Mouse (Mus musculus): Measurements from ENCODE around the gene Acot7. TPM values are rescaled to one million over a fixed set of nuclear protein-coding genes. Genes with fewer than 3 reads are reported as not detected.

The Acot7 gene
- polyA plus RNA-seq, 1 experiment from 2014 or later = 11.9 TPM

GRCm38 (mm10) chr4:152202905-152203304, 25.0 kb downstream of the Acot7 start:
- H3K9ac ChIP-seq (ENCODE audit: low read depth, low read length) = no peak overlapping the region
- no peak for ATAC-seq (ENCODE audit: low read depth)
- H3K9me3 ChIP-seq (replicated peaks; ENCODE audit: control insufficient read depth, low read length) = no peaks in the 10 kb centered on the region
- H3K4me3 ChIP-seq (ENCODE audit: low read depth, low read length) = no peak overlapping the region
- no peak overlapping the region for H3K4me2 ChIP-seq (ENCODE audit: low read depth, low read length)
- 70% methylated on average over 3 of the region's 3 CpGs for WGBS (ENCODE audit: insufficient replicate concordance)
- no peaks in the 10 kb centered on the region for H3K27me3 ChIP-seq (ENCODE audit: control insufficient read depth, insufficient read depth, low read depth, low read length)
- H3K4me1 ChIP-seq (ENCODE audit: control insufficient read depth, low read depth, low read length) = peaks cover 18% of the 10 kb centered on the region
- no peaks in the 10 kb centered on the region for H3K36me3 ChIP-seq (ENCODE audit: control insufficient read depth, insufficient read depth)
- H3K27ac ChIP-seq (ENCODE audit: low read length) = no peak overlapping the region

GRCm38 (mm10) chr4:152204663-152205062, 26.7 kb downstream of the Acot7 start:
- Histone ChIP-seq H3K4me3 (ENCODE audit: low read depth, low read length) (no peak overlapping the region), H3K27ac (ENCODE audit: low read length) (no peak overlapping the region), H3K36me3 (ENCODE audit: control insufficient read depth, insufficient read depth) (no peaks in the 10 kb centered on the region), H3K4me2 (ENCODE audit: low read depth, low read length) (no peak overlapping the region), H3K9ac (ENCODE audit: low read depth, low read length) (no peak overlapping the region), H3K4me1 (ENCODE audit: control insufficient read depth, low read depth, low read length) (peaks cover 18% of the 10 kb centered on the region), H3K9me3 (replicated peaks; ENCODE audit: control insufficient read depth, low read length) (no peaks in the 10 kb centered on the region), H3K27me3 (ENCODE audit: control insufficient read depth, insufficient read depth, low read depth, low read length) (no peaks in the 10 kb centered on the region)
- ATAC-seq (ENCODE audit: low read depth) = peak; percentile 46
- WGBS (ENCODE audit: insufficient replicate concordance) = 57% methylated on average over 6 of the region's 6 CpGs

GRCm38 (mm10) chr4:152206199-152206598, 28.3 kb downstream of the Acot7 start:
- peaks cover 6% of the 10 kb centered on the region for H3K4me1 ChIP-seq (ENCODE audit: control insufficient read depth, low read depth, low read length)
- H3K36me3 ChIP-seq (ENCODE audit: control insufficient read depth, insufficient read depth) = no peaks in the 10 kb centered on the region
- no peak overlapping the region for H3K9ac ChIP-seq (ENCODE audit: low read depth, low read length)
- no peak overlapping the region for H3K4me3 ChIP-seq (ENCODE audit: low read depth, low read length)
- no peaks in the 10 kb centered on the region for H3K9me3 ChIP-seq (replicated peaks; ENCODE audit: control insufficient read depth, low read length)
- 60% methylated on average over 6 of the region's 6 CpGs for WGBS (ENCODE audit: insufficient replicate concordance)
- H3K4me2 ChIP-seq (ENCODE audit: low read depth, low read length) = no peak overlapping the region
- H3K27ac ChIP-seq (ENCODE audit: low read length) = no peak overlapping the region
- ATAC-seq (ENCODE audit: low read depth) = no peak
- no peaks in the 10 kb centered on the region for H3K27me3 ChIP-seq (ENCODE audit: control insufficient read depth, insufficient read depth, low read depth, low read length)

- no peak for ATAC-seq (ENCODE audit: low read depth)
- 38% methylated on average over 4 of the region's 4 CpGs for WGBS (ENCODE audit: insufficient replicate concordance)
- Histone ChIP-seq H3K36me3 (ENCODE audit: control insufficient read depth, insufficient read depth) (no peaks in the 10 kb centered on the region), H3K27me3 (ENCODE audit: control insufficient read depth, insufficient read depth, low read depth, low read length) (no peaks in the 10 kb centered on the region), H3K4me1 (ENCODE audit: control insufficient read depth, low read depth, low read length) (peaks cover 6% of the 10 kb centered on the region), H3K9ac (ENCODE audit: low read depth, low read length) (no peak overlapping the region), H3K4me2 (ENCODE audit: low read depth, low read length) (no peak overlapping the region), H3K9me3 (replicated peaks; ENCODE audit: control insufficient read depth, low read length) (no peaks in the 10 kb centered on the region), H3K27ac (ENCODE audit: low read length) (no peak overlapping the region), H3K4me3 (ENCODE audit: low read depth, low read length) (no peak overlapping the region)
Measured at GRCm38 (mm10) chr4:152209623-152210022, 31.7 kb downstream of the Acot7 start.

- peak; percentile 84 for ATAC-seq (ENCODE audit: low read depth)
- Histone ChIP-seq H3K4me3 (ENCODE audit: low read depth, low read length) (no peak overlapping the region), H3K4me1 (ENCODE audit: control insufficient read depth, low read depth, low read length) (peaks cover 3% of the 10 kb centered on the region), H3K27me3 (ENCODE audit: control insufficient read depth, insufficient read depth, low read depth, low read length) (no peaks in the 10 kb centered on the region), H3K27ac (ENCODE audit: low read length) (peak overlapping the region; percentile 55; the same call in 1 of the 2 replicates), H3K4me2 (ENCODE audit: low read depth, low read length) (no peak overlapping the region), H3K9me3 (replicated peaks; ENCODE audit: control insufficient read depth, low read length) (no peaks in the 10 kb centered on the region), H3K9ac (ENCODE audit: low read depth, low read length) (no peak overlapping the region), H3K36me3 (ENCODE audit: control insufficient read depth, insufficient read depth) (no peaks in the 10 kb centered on the region)
- WGBS (ENCODE audit: insufficient replicate concordance) = 54% methylated on average over 6 of the region's 6 CpGs
Measured at GRCm38 (mm10) chr4:152212091-152212505, 34.2 kb downstream of the Acot7 start.

- no peak overlapping the region for H3K9ac ChIP-seq (ENCODE audit: low read depth, low read length)
- WGBS (ENCODE audit: insufficient replicate concordance) = 29% methylated on average over 5 of the region's 5 CpGs
- no peak overlapping the region for H3K4me2 ChIP-seq (ENCODE audit: low read depth, low read length)
- H3K4me1 ChIP-seq (ENCODE audit: control insufficient read depth, low read depth, low read length) = peaks cover 3% of the 10 kb centered on the region
- no peaks in the 10 kb centered on the region for H3K9me3 ChIP-seq (replicated peaks; ENCODE audit: control insufficient read depth, low read length)
- no peaks in the 10 kb centered on the region for H3K36me3 ChIP-seq (ENCODE audit: control insufficient read depth, insufficient read depth)
- peak overlapping the region; percentile 55; the same call in 1 of the 2 replicates for H3K27ac ChIP-seq (ENCODE audit: low read length)
- ATAC-seq (ENCODE audit: low read depth) = peak; percentile 38; the same call in 1 of the 2 replicates
- no peak overlapping the region for H3K4me3 ChIP-seq (ENCODE audit: low read depth, low read length)
- no peaks in the 10 kb centered on the region for H3K27me3 ChIP-seq (ENCODE audit: control insufficient read depth, insufficient read depth, low read depth, low read length)
Measured at GRCm38 (mm10) chr4:152212531-152212930, 34.6 kb downstream of the Acot7 start.

GRCm38 (mm10) chr4:152212974-152213373, 35.0 kb downstream of the Acot7 start:
- H3K4me1 ChIP-seq (ENCODE audit: control insufficient read depth, low read depth, low read length) = peaks cover 3% of the 10 kb centered on the region
- WGBS (ENCODE audit: insufficient replicate concordance) = 58% methylated on average over 11 of the region's 11 CpGs
- ATAC-seq (ENCODE audit: low read depth) = no peak
- H3K27ac ChIP-seq (ENCODE audit: low read length) = no peak overlapping the region
- H3K27me3 ChIP-seq (ENCODE audit: control insufficient read depth, insufficient read depth, low read depth, low read length) = no peaks in the 10 kb centered on the region
- H3K4me2 ChIP-seq (ENCODE audit: low read depth, low read length) = no peak overlapping the region
- no peak overlapping the region for H3K4me3 ChIP-seq (ENCODE audit: low read depth, low read length)
- H3K9ac ChIP-seq (ENCODE audit: low read depth, low read length) = no peak overlapping the region
- H3K36me3 ChIP-seq (ENCODE audit: control insufficient read depth, insufficient read depth) = no peaks in the 10 kb centered on the region
- H3K9me3 ChIP-seq (replicated peaks; ENCODE audit: control insufficient read depth, low read length) = no peaks in the 10 kb centered on the region

GRCm38 (mm10) chr4:152213760-152214480, 36.0 kb downstream of the Acot7 start:
- H3K4me3 ChIP-seq (ENCODE audit: low read depth, low read length) = no peak overlapping the region
- H3K36me3 ChIP-seq (ENCODE audit: control insufficient read depth, insufficient read depth) = no peaks in the 10 kb centered on the region
- no peak for ATAC-seq (ENCODE audit: low read depth)
- no peaks in the 10 kb centered on the region for H3K27me3 ChIP-seq (ENCODE audit: control insufficient read depth, insufficient read depth, low read depth, low read length)
- no peaks in the 10 kb centered on the region for H3K9me3 ChIP-seq (replicated peaks; ENCODE audit: control insufficient read depth, low read length)
- 29% methylated on average over 6 of the region's 6 CpGs for WGBS (ENCODE audit: insufficient replicate concordance)
- H3K4me1 ChIP-seq (ENCODE audit: control insufficient read depth, low read depth, low read length) = peaks cover 3% of the 10 kb centered on the region
- no peak overlapping the region for H3K27ac ChIP-seq (ENCODE audit: low read length)
- H3K4me2 ChIP-seq (ENCODE audit: low read depth, low read length) = no peak overlapping the region
- H3K9ac ChIP-seq (ENCODE audit: low read depth, low read length) = no peak overlapping the region

GRCm38 (mm10) chr4:152214871-152215415, 37.0 kb downstream of the Acot7 start:
- Histone ChIP-seq H3K4me2 (ENCODE audit: low read depth, low read length) (no peak overlapping the region), H3K4me1 (ENCODE audit: control insufficient read depth, low read depth, low read length) (peaks cover 3% of the 10 kb centered on the region), H3K9ac (ENCODE audit: low read depth, low read length) (no peak overlapping the region), H3K36me3 (ENCODE audit: control insufficient read depth, insufficient read depth) (no peaks in the 10 kb centered on the region), H3K27ac (ENCODE audit: low read length) (no peak overlapping the region), H3K4me3 (ENCODE audit: low read depth, low read length) (no peak overlapping the region), H3K9me3 (replicated peaks; ENCODE audit: control insufficient read depth, low read length) (no peaks in the 10 kb centered on the region), H3K27me3 (ENCODE audit: control insufficient read depth, insufficient read depth, low read depth, low read length) (no peaks in the 10 kb centered on the region)
- WGBS (ENCODE audit: insufficient replicate concordance) = 64% methylated on average over 8 of the region's 8 CpGs
- no peak for ATAC-seq (ENCODE audit: low read depth)
